ENCODE assay signal across 9 mouse cellular contexts in the genomic region with DNA sequence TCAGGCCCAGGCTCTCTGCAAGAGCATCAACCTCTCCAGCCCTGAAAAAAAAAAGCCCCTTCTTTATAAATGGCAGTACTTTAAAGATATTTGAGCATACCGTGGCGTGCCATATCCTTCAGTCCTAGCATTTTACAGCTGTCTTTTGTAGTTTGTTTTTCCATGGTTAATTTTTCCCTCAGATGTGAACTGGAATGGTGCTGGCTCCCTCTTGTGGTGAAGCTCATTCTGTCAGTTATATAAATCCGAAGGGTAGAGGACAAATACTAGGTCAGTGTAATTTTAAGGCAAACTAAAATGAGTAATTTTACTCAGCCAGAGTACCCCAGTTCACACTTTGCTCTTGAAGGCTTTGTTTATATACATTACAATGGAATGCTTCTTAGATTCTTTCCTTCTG. TPM values are rescaled to one million over a fixed set of nuclear protein-coding genes. Genes with fewer than 3 reads are reported as not detected.
DNase-seq lines count a peak whose midpoint lies in the region; ATAC-seq and TF ChIP-seq lines count a peak whose summit lies in the region.
"Had no signal": no experiment of that assay in that cellular context is flagged by ENCODE, and none has a peak within 500 bp of the region (broad histone marks: within the 10 kb centered on the region; RNA-seq: fewer than 3 reads in every experiment).

No protein-coding gene starts in this region.

- peaks cover 2% of the 10 kb centered on the region; the same call in 1 of the 2 replicates for H3K36me3 ChIP-seq in hindbrain, embryonic 11.5 days (ENCODE audit: control insufficient read depth, insufficient read depth, low read length)
- H3K36me3 ChIP-seq in hindbrain, embryonic 12.5 days = peaks cover 6% of the 10 kb centered on the region; the same call in 1 of the 2 replicates

- DNase-seq in hindbrain, embryonic 11.5 days (ENCODE audit: low spot score) = peak; percentile 56
- peak; percentile 70 for DNase-seq in 416B (ENCODE audit: low read depth)
- DNase-seq in Patski (ENCODE audit: low read depth, low spot score) = peak; percentile 24
- DNase-seq in embryo, embryonic 10.5 days (ENCODE audit: low spot score) = peak; percentile 68
- DNase-seq in kidney, postnatal 25 days = peak; percentile 47 to 77
- DNase-seq in lung, postnatal 25 days (ENCODE audit: low spot score) = peak; percentile 59

- CTCF ChIA-PET in Patski (lab: Charles Lee) = interaction anchor here (0.7 to 2.5 kb wide), 9 partner anchors 9 to 306 kb away, joined by 3 to 13 read pairs (median 3); no protein-coding TSS in a partner anchor

- no peak overlapping the region for H3K27ac ChIP-seq in hindbrain, embryonic 11.5 days (ENCODE audit: low read depth, low read length)
- no peak overlapping the region for H3K27ac ChIP-seq in hindbrain, embryonic 12.5 days
- H3K27ac ChIP-seq: limb, embryonic 12.5 days had no signal

- no peak overlapping the region for H3K4me3 ChIP-seq in hindbrain, embryonic 11.5 days (ENCODE audit: low read depth, low read length)
- no peak overlapping the region for H3K4me3 ChIP-seq in hindbrain, embryonic 12.5 days
- H3K4me3 ChIP-seq: limb, embryonic 12.5 days had no signal

- WGBS in hindbrain, embryonic 11.5 days = 57% methylated on average over 3 of the region's 3 CpGs
- WGBS in hindbrain, embryonic 12.5 days = 48% methylated on average over 3 of the region's 3 CpGs

- ATAC-seq in hindbrain, embryonic 11.5 days (ENCODE audit: low FRiP score) = no peak
- no peak for ATAC-seq in hindbrain, embryonic 12.5 days (ENCODE audit: low FRiP score)
- ATAC-seq in Patski = no peak
- no peak for ATAC-seq in megakaryocyte, adult 5-6 weeks (ENCODE audit: poor library complexity, severe bottlenecking)

- no peaks in the 10 kb centered on the region for H3K4me1 ChIP-seq in hindbrain, embryonic 11.5 days (replicated peaks; ENCODE audit: control insufficient read depth, insufficient read depth, low read length)
- no peaks in the 10 kb centered on the region for H3K4me1 ChIP-seq in hindbrain, embryonic 12.5 days
- H3K4me1 ChIP-seq: limb, embryonic 12.5 days had no signal

- TF ChIP-seq CTCF in Patski (IDR thresholded peaks at IDR 0.05) = peak; percentile 77

- H3K27me3 ChIP-seq in hindbrain, embryonic 11.5 days (ENCODE audit: control insufficient read depth, insufficient read depth, low read length) = no peaks in the 10 kb centered on the region
- no peaks in the 10 kb centered on the region for H3K27me3 ChIP-seq in hindbrain, embryonic 12.5 days
- H3K27me3 ChIP-seq in Patski = no peaks in the 10 kb centered on the region
- H3K27me3 ChIP-seq: limb, embryonic 12.5 days had no signal

- in situ Hi-C loops in Patski (cut with MboI; ENCODE audit: low pct_unique_long_range_greater_than_20kb) = no loop called here

- no peaks in the 10 kb centered on the region for H3K9me3 ChIP-seq in hindbrain, embryonic 11.5 days (ENCODE audit: control insufficient read depth, low read length)
- no peaks in the 10 kb centered on the region for H3K9me3 ChIP-seq in hindbrain, embryonic 12.5 days (replicated peaks)
- H3K9me3 ChIP-seq: limb, embryonic 12.5 days had no signal

- POLR2A ChIA-PET in Patski (lab: Charles Lee) = no interaction called here

- no peak overlapping the region for H3K9ac ChIP-seq in hindbrain, embryonic 11.5 days (ENCODE audit: low read depth, low read length)
- no peak overlapping the region for H3K9ac ChIP-seq in hindbrain, embryonic 12.5 days
- H3K9ac ChIP-seq: limb, embryonic 12.5 days had no signal

- no peak overlapping the region for H3K4me2 ChIP-seq in hindbrain, embryonic 11.5 days (replicated peaks; ENCODE audit: low read depth, low read length)
- no peak overlapping the region for H3K4me2 ChIP-seq in hindbrain, embryonic 12.5 days (replicated peaks)
- H3K4me2 ChIP-seq: limb, embryonic 12.5 days had no signal

RNA-seq across cellular contexts. Expression of gene Anapc4, which starts 12.1 kb away (rescaled TPM):
- 129 and 142 TPM in 2 replicates for polyA plus RNA-seq in hindbrain, embryonic 11.5 days (2014; fragmentation: Nextera tagmentation; extraction: Ambion mirVana)
- 119 and 127 TPM in 2 replicates for polyA plus RNA-seq in hindbrain, embryonic 12.5 days (2016; fragmentation: Nextera tagmentation; extraction: Ambion mirVana)
- 179 TPM for polyA plus RNA-seq in Patski (2021)
- 47.1 and 50.1 TPM in 2 replicates for total RNA-seq in megakaryocyte, adult 5-6 weeks (2015)
- 60.6 and 77.7 TPM in 2 replicates for total RNA-seq in megakaryocyte, adult 5-6 weeks (2017)

RNA-seq across cellular contexts. Expression of gene Zcchc4, which starts 46.5 kb away (rescaled TPM):
- polyA plus RNA-seq in hindbrain, embryonic 11.5 days (2014; fragmentation: Nextera tagmentation; extraction: Ambion mirVana) = 15.6 and 17.4 TPM in 2 replicates
- 17.6 and 18.2 TPM in 2 replicates for polyA plus RNA-seq in hindbrain, embryonic 12.5 days (2016; fragmentation: Nextera tagmentation; extraction: Ambion mirVana)
- polyA plus RNA-seq in Patski (2021) = 19.6 TPM
- 12.1 and 16.4 TPM in 2 replicates for total RNA-seq in megakaryocyte, adult 5-6 weeks (2015)
- 9.2 and 11.8 TPM in 2 replicates for total RNA-seq in megakaryocyte, adult 5-6 weeks (2017)
